Mouse (Mus musculus) megakaryocyte, embryonic 14.5 days (primary cell): ENCODE results near the gene Olfr183.

Experiments
- FLI1 ChIP-seq: IDR thresholded peaks from 2 replicates; pipeline ENCODE4 v1.6.1; 2012; ENCODE audit warnings: low read length, inconsistent platforms, mixed read lengths
- GATA1 ChIP-seq: IDR thresholded peaks from 3 replicates; pipeline ENCODE4 v1.6.1; 2012; ENCODE audit warnings: mixed read lengths, low read length, inconsistent platforms, borderline replicate concordance

DNA sequence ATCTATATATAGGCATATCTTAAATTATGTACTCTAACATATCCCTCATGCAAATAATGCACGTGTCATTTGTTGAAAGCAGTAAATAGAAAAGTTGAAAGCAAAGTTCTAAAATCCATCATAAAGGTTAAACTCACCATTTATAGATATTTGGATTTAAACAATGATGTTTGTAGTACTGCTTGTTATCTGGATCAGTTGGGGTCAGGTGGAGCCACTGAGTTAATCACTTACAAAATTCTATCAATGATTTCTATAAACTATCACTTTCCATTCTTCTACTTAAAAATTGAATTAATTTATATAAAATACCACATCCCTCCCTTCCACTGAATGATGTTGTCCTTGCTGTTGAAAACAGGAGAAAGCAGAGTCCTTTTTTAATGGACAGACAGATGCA lies 53.7 kb downstream of the Olfr183 start:
- TF ChIP-seq GATA1 (no peak), FLI1 (no peak)
